In the genomic region with DNA sequence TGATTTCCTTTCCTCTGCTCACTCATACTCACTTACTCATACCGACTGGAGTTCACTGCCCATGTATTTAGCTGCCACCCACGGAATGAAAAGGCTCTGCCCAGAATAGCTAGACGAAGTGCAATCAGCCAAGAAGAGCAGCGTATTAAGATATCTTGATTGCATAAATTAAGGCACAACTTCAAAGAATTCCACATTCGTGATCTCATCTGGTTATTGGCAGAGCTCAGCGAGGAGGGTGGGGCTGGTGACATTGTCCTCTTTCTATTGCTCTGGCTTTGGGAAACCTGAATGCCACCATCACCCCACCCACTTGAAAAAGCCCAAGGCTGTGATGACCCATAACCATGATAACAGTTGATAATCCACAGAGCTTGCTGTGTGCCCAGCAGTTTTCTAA, we compare ENCODE assay signal across 1 mouse cellular context.
TF ChIP-seq lines count a peak whose summit lies in the region.

No protein-coding gene starts in this region.

TF ChIP-seq in MEL, 35 proteins besides CTCF, POLR2A, EP300 and RAD21 (continued from another document):
- 0 out of 2 replicates have a peak, but pooled peaks have one; percentile 54 for TF ChIP-seq MXI1 (IDR thresholded peaks at IDR 0.05; ENCODE audit: low read depth, low read length)
